10 mouse cellular contexts compared by ENCODE assay signal in genomic region chr1:73758110-73759061, GRCm38 (mm10).
A peak's percentile ranks its signal among the peaks of the same experiment; 100 is the strongest.
DNase-seq lines count a peak whose midpoint lies in the region; ATAC-seq and TF ChIP-seq lines count a peak whose summit lies in the region.
"Had no signal": no experiment of that assay in that cellular context is flagged by ENCODE, and none has a peak within 500 bp of the region (broad histone marks: within the 10 kb centered on the region; RNA-seq: fewer than 3 reads in every experiment).

No protein-coding gene starts in this region.

- no peaks in the 10 kb centered on the region for H3K27me3 ChIP-seq in embryonic facial prominence, embryonic 10.5 days (replicated peaks; ENCODE audit: low read depth, poor library complexity, severe bottlenecking)
- H3K27me3 ChIP-seq in midbrain, embryonic 12.5 days, result no peaks in the 10 kb centered on the region
- H3K27me3 ChIP-seq: intestine, embryonic 15.5 days; liver, embryonic 12.5 days had no signal

- no peaks in the 10 kb centered on the region for H3K36me3 ChIP-seq in embryonic facial prominence, embryonic 10.5 days (replicated peaks)
- H3K36me3 ChIP-seq in midbrain, embryonic 12.5 days, result no peaks in the 10 kb centered on the region
- H3K36me3 ChIP-seq: G1E; intestine, embryonic 15.5 days; liver, embryonic 12.5 days had no signal

- no peak overlapping the region for H3K9ac ChIP-seq in midbrain, embryonic 12.5 days (replicated peaks)
- H3K9ac ChIP-seq: intestine, embryonic 15.5 days; liver, embryonic 12.5 days had no signal

- peak overlapping the region; percentile 70 for H3K27ac ChIP-seq in embryonic facial prominence, embryonic 10.5 days (replicated peaks)
- 0 out of 2 replicates have a peak overlapping the region, but pooled peaks have one; percentile 35 for H3K27ac ChIP-seq in midbrain, embryonic 12.5 days (replicated peaks)
- H3K27ac ChIP-seq: intestine, embryonic 15.5 days; liver, embryonic 12.5 days had no signal

- DNase-seq in brain, embryonic 14.5 days (ENCODE audit: low read depth), result peak; percentile 79
- DNase-seq in embryonic facial prominence, embryonic 10.5 days (ENCODE audit: low spot score), result peak; percentile 87
- DNase-seq in gastrocnemius, postnatal 25 days, result peak; percentile 25
- no peak for DNase-seq in ovary, postnatal 14 days (ENCODE audit: low spot score)
- DNase-seq in urinary bladder, postnatal 10 days (ENCODE audit: low spot score), result no peak
- DNase-seq in layer of hippocampus, postnatal 14 days (ENCODE audit: low spot score in 2 of 2), result no peak

- no peaks in the 10 kb centered on the region for H3K9me3 ChIP-seq in embryonic facial prominence, embryonic 10.5 days
- H3K9me3 ChIP-seq in midbrain, embryonic 12.5 days, result no peaks in the 10 kb centered on the region
- H3K9me3 ChIP-seq: G1E; intestine, embryonic 15.5 days; liver, embryonic 12.5 days had no signal

- H3K4me1 ChIP-seq in embryonic facial prominence, embryonic 10.5 days, result peaks cover 40% of the 10 kb centered on the region
- H3K4me1 ChIP-seq in midbrain, embryonic 12.5 days, result peaks cover 14% of the 10 kb centered on the region
- H3K4me1 ChIP-seq: intestine, embryonic 15.5 days; liver, embryonic 12.5 days had no signal

- peak; percentile 86 for ATAC-seq in midbrain, embryonic 12.5 days (ENCODE audit: low FRiP score, low read depth)
- ATAC-seq: intestine, embryonic 15.5 days; liver, embryonic 12.5 days had no signal

- no peak for TF ChIP-seq CTCF in brain, embryonic 14.5 days (IDR thresholded peaks at IDR 0.05; ENCODE audit: borderline replicate concordance, extremely low read depth, insufficient read depth, insufficient read length)

- 22% methylated on average over 11 of the region's 11 CpGs for WGBS in embryonic facial prominence, embryonic 10.5 days
- 27% methylated on average over 11 of the region's 11 CpGs for WGBS in midbrain, embryonic 12.5 days

- H3K4me2 ChIP-seq in midbrain, embryonic 12.5 days (replicated peaks), result no peak overlapping the region
- H3K4me2 ChIP-seq: intestine, embryonic 15.5 days; liver, embryonic 12.5 days had no signal

- no peak for TF ChIP-seq POLR2A in brain, embryonic 14.5 days (IDR thresholded peaks at IDR 0.05; ENCODE audit: borderline replicate concordance, extremely low read depth, insufficient read depth, insufficient read length, poor library complexity, severe bottlenecking)

- H3K4me3 ChIP-seq in embryonic facial prominence, embryonic 10.5 days, result no peak overlapping the region
- H3K4me3 ChIP-seq in midbrain, embryonic 12.5 days, result no peak overlapping the region
- H3K4me3 ChIP-seq: intestine, embryonic 15.5 days; liver, embryonic 12.5 days had no signal

Comparison
In these comparisons a context has a peak if more than half of its experiments do, and no peak if none do; other contexts are left out.
1. DNase-seq: peak in brain, embryonic 14.5 days (single experiment), embryonic facial prominence, embryonic 10.5 days (single experiment) and gastrocnemius, postnatal 25 days (single experiment); none in ovary, postnatal 14 days (single experiment), urinary bladder, postnatal 10 days (single experiment) and layer of hippocampus, postnatal 14 days (0 of 2).